Comparison of ENCODE assay signal across 15 mouse cellular contexts in the genomic region with DNA sequence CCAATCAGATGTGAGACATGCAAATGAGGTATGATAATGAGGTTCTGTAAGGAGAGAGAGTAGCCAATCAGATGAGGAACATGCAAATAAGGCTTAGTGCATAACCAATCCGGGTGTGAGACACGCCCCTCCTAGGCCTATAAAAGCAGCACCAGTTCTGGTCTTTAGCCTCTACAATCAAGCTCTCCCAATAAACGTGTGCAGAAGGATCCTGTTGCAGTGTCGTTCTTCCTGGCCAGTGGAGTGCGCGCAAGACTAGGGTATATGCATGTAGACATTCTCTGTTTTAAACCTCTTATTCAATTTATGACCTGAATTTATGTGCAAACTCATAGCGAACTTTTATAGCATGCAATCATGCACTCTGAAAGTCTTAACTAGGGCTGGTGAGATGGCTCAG. TPM values are rescaled to one million over a fixed set of nuclear protein-coding genes. Genes with fewer than 3 reads are reported as not detected.
"Had no signal": no experiment of that assay in that cellular context is flagged by ENCODE, and none has a peak within 500 bp of the region (broad histone marks: within the 10 kb centered on the region; RNA-seq: fewer than 3 reads in every experiment).

No protein-coding gene starts in this region.

RNA-seq across cellular contexts. Expression of gene Naip1, which starts 32.7 kb away (rescaled TPM):
- total RNA-seq: heart, postnatal 4 days; hematopoietic stem cell, adult 5-6 weeks had no signal
- polyA plus RNA-seq: heart, embryonic 11.5 days; heart, embryonic 12.5 days; heart, embryonic 13.5 days; heart, embryonic 14.5 days; heart, embryonic 15.5 days; heart, postnatal 0 days; hindbrain, embryonic 10.5 days; hindbrain, embryonic 11.5 days; hindbrain, embryonic 12.5 days; inflammation-experienced regulatory T-cells, adult 6 months; kidney, embryonic 15.5 days; kidney, embryonic 16.5 days; kidney, postnatal 0 days had no signal
